14 mouse cellular contexts compared by ENCODE assay signal in genomic region chr2:166442997-166443396, GRCm38 (mm10).
A peak's percentile ranks its signal among the peaks of the same experiment; 100 is the strongest.
DNase-seq lines count a peak whose midpoint lies in the region; ATAC-seq lines count a peak whose summit lies in the region.
"Had no signal": no experiment of that assay in that cellular context is flagged by ENCODE, and none has a peak within 500 bp of the region (broad histone marks: within the 10 kb centered on the region; RNA-seq: fewer than 3 reads in every experiment).

No protein-coding gene starts in this region.

- H3K36me3 ChIP-seq in forebrain, embryonic 11.5 days (ENCODE audit: control insufficient read depth, insufficient read depth, low read length): no peaks in the 10 kb centered on the region
- H3K36me3 ChIP-seq in forebrain, embryonic 15.5 days: no peaks in the 10 kb centered on the region
- H3K36me3 ChIP-seq in hindbrain, embryonic 14.5 days (replicated peaks; ENCODE audit: control insufficient read depth, insufficient read depth): no peaks in the 10 kb centered on the region
- H3K36me3 ChIP-seq: liver, embryonic 15.5 days had no signal

- H3K4me1 ChIP-seq in forebrain, embryonic 11.5 days (replicated peaks; ENCODE audit: control insufficient read depth, insufficient read depth, low read length): no peaks in the 10 kb centered on the region
- peaks cover 18% of the 10 kb centered on the region for H3K4me1 ChIP-seq in forebrain, embryonic 15.5 days
- H3K4me1 ChIP-seq in hindbrain, embryonic 14.5 days (replicated peaks; ENCODE audit: control insufficient read depth, insufficient read depth, low read length): peaks cover 22% of the 10 kb centered on the region

- 59% methylated on average over 15 of the region's 15 CpGs for WGBS in forebrain, embryonic 11.5 days
- WGBS in forebrain, embryonic 15.5 days: 17% methylated on average over 15 of the region's 15 CpGs
- 22% methylated on average over 15 of the region's 15 CpGs for WGBS in hindbrain, embryonic 14.5 days

- no peak for ATAC-seq in forebrain, embryonic 11.5 days (replicated peaks; ENCODE audit: low FRiP score)
- ATAC-seq in forebrain, embryonic 15.5 days (replicated peaks): no peak
- peak; percentile 51; the same call in 1 of the 2 replicates for ATAC-seq in hindbrain, embryonic 14.5 days (ENCODE audit: low FRiP score)
- ATAC-seq: activated CD4-positive, CD25-positive, alpha-beta regulatory T cell, adult 4 months; intestine, embryonic 16.5 days had no signal

- no peak overlapping the region for H3K9ac ChIP-seq in forebrain, embryonic 11.5 days (ENCODE audit: low read length)
- H3K9ac ChIP-seq in forebrain, embryonic 15.5 days (replicated peaks): no peak overlapping the region
- H3K9ac ChIP-seq in hindbrain, embryonic 14.5 days: peak overlapping the region; percentile 26; the same call in 1 of the 2 replicates
- H3K9ac ChIP-seq: liver, embryonic 15.5 days had no signal

- H3K4me3 ChIP-seq in forebrain, embryonic 11.5 days (ENCODE audit: low read depth, low read length): no peak overlapping the region
- H3K4me3 ChIP-seq in forebrain, embryonic 15.5 days: no peak overlapping the region
- H3K4me3 ChIP-seq in hindbrain, embryonic 14.5 days (replicated peaks; ENCODE audit: low read length): no peak overlapping the region
- H3K4me3 ChIP-seq: liver, embryonic 15.5 days had no signal

- no peaks in the 10 kb centered on the region for H3K9me3 ChIP-seq in forebrain, embryonic 11.5 days (ENCODE audit: control insufficient read depth, low read length)
- H3K9me3 ChIP-seq in forebrain, embryonic 15.5 days: no peaks in the 10 kb centered on the region
- H3K9me3 ChIP-seq in hindbrain, embryonic 14.5 days (ENCODE audit: control insufficient read depth, low read length): no peaks in the 10 kb centered on the region
- H3K9me3 ChIP-seq: liver, embryonic 15.5 days had no signal

- 0 out of 2 replicates have a peak overlapping the region, but pooled peaks have one; percentile 31 for H3K27ac ChIP-seq in forebrain, embryonic 11.5 days (ENCODE audit: low read depth, low read length)
- no peak overlapping the region for H3K27ac ChIP-seq in forebrain, embryonic 15.5 days (replicated peaks)
- peak overlapping the region; percentile 73 for H3K27ac ChIP-seq in hindbrain, embryonic 14.5 days
- H3K27ac ChIP-seq: liver, embryonic 15.5 days had no signal

- no peak overlapping the region for H3K4me2 ChIP-seq in forebrain, embryonic 11.5 days (ENCODE audit: low read depth, low read length, severe bottlenecking)
- no peak overlapping the region for H3K4me2 ChIP-seq in forebrain, embryonic 15.5 days (replicated peaks)
- no peak overlapping the region for H3K4me2 ChIP-seq in hindbrain, embryonic 14.5 days (replicated peaks)
- H3K4me2 ChIP-seq: liver, embryonic 15.5 days had no signal

- H3K27me3 ChIP-seq in forebrain, embryonic 11.5 days (ENCODE audit: control insufficient read depth, insufficient read depth, low read length): no peaks in the 10 kb centered on the region
- H3K27me3 ChIP-seq in forebrain, embryonic 15.5 days: 0 out of 2 replicates have a peak, but pooled peaks cover 9% of the 10 kb centered on the region
- H3K27me3 ChIP-seq in hindbrain, embryonic 14.5 days (ENCODE audit: control insufficient read depth, insufficient read depth, low read length): no peaks in the 10 kb centered on the region
- H3K27me3 ChIP-seq: liver, embryonic 15.5 days had no signal

- peak; percentile 59 for DNase-seq in forebrain, embryonic 11.5 days (ENCODE audit: low spot score)
- peak; percentile 73 for DNase-seq in Muller cell, postnatal 12 days (ENCODE audit: inconsistent ontology term)
- DNase-seq in hindbrain, embryonic 14.5 days (ENCODE audit: low spot score): peak; percentile 64
- DNase-seq in mesoderm, embryonic 11.5 days (ENCODE audit: low read depth, low spot score): peak; percentile 71
- no peak for DNase-seq in layer of hippocampus, adult 11-12 months (ENCODE audit: low spot score)
- DNase-seq in B cell, adult 2 months: no peak
- DNase-seq in thymus, postnatal 0 days (ENCODE audit: low spot score): no peak
- DNase-seq: cerebellum, postnatal 36 days; gastrocnemius, postnatal 25 days; right cerebral cortex, adult 18-20 months had no signal

Comparison
In these comparisons a context has a peak if more than half of its experiments do, and no peak if none do; other contexts are left out.
1. DNase-seq: peak in forebrain, embryonic 11.5 days (single experiment), Muller cell, postnatal 12 days (single experiment), hindbrain, embryonic 14.5 days (single experiment) and mesoderm, embryonic 11.5 days (single experiment); none in layer of hippocampus, adult 11-12 months (single experiment), B cell, adult 2 months (0 of 2) and thymus, postnatal 0 days (single experiment).